ENCODE assay signal across 8 mouse cellular contexts in genomic region chr8:66696970-66697843, GRCm38 (mm10). TPM values are rescaled to one million over a fixed set of nuclear protein-coding genes. Genes with fewer than 3 reads are reported as not detected.
DNase-seq lines count a peak whose midpoint lies in the region; ATAC-seq lines count a peak whose summit lies in the region.

TSS of gene Npy1r (plus strand) at chr8:66697192.

- H3K9me3 ChIP-seq in embryonic facial prominence, embryonic 10.5 days = no peaks in the 10 kb centered on the region
- no peaks in the 10 kb centered on the region for H3K9me3 ChIP-seq in heart, embryonic 12.5 days (replicated peaks)
- no peaks in the 10 kb centered on the region for H3K9me3 ChIP-seq in kidney, embryonic 15.5 days (replicated peaks)
- H3K9me3 ChIP-seq in limb, embryonic 13.5 days = no peaks in the 10 kb centered on the region
- no peaks in the 10 kb centered on the region for H3K9me3 ChIP-seq in neural tube, embryonic 11.5 days (ENCODE audit: control insufficient read depth, low read length)

- DNase-seq in adrenal gland, adult 18-20 months (ENCODE audit: low spot score in 2 of 2) = peak; percentile 16 to 19
- DNase-seq in embryonic facial prominence, embryonic 10.5 days (ENCODE audit: low spot score) = peak; percentile 56
- DNase-seq in neural tube, embryonic 11.5 days (ENCODE audit: low spot score) = peak; percentile 71
- DNase-seq in spleen, adult 12 weeks (ENCODE audit: low spot score) = no peak

- peak within 1 kb of the TSS; percentile 90 for H3K4me2 ChIP-seq in heart, embryonic 12.5 days
- peak within 1 kb of the TSS; percentile 63 for H3K4me2 ChIP-seq in kidney, embryonic 15.5 days
- H3K4me2 ChIP-seq in limb, embryonic 13.5 days (replicated peaks) = peak within 1 kb of the TSS; percentile 71
- peak within 1 kb of the TSS; percentile 59 for H3K4me2 ChIP-seq in neural tube, embryonic 11.5 days (ENCODE audit: low read depth)

- peak within 1 kb of the TSS; percentile 54 for H3K4me3 ChIP-seq in embryonic facial prominence, embryonic 10.5 days
- H3K4me3 ChIP-seq in heart, embryonic 12.5 days = peak within 1 kb of the TSS; percentile 53
- H3K4me3 ChIP-seq in kidney, embryonic 15.5 days (replicated peaks) = peak within 1 kb of the TSS; percentile 41
- H3K4me3 ChIP-seq in limb, embryonic 13.5 days = peak within 1 kb of the TSS; percentile 40
- peak within 1 kb of the TSS; percentile 31 for H3K4me3 ChIP-seq in neural tube, embryonic 11.5 days (ENCODE audit: low read depth, low read length)

- ATAC-seq in heart, embryonic 12.5 days (ENCODE audit: insufficient number of reproducible peaks, low FRiP score) = no peak
- ATAC-seq in kidney, embryonic 15.5 days (replicated peaks; ENCODE audit: low FRiP score) = peak; percentile 81
- peak; percentile 75; the same call in 1 of the 2 replicates for ATAC-seq in limb, embryonic 13.5 days (ENCODE audit: low FRiP score, low read depth)
- ATAC-seq in neural tube, embryonic 11.5 days (ENCODE audit: insufficient read depth, low FRiP score, low TSS enrichment) = peak; percentile 54
- no peak for ATAC-seq in CD4-positive, CD25-positive, alpha-beta regulatory T cell, adult 4 months

- H3K9ac ChIP-seq in heart, embryonic 12.5 days = peak within 1 kb of the TSS; percentile 65
- H3K9ac ChIP-seq in kidney, embryonic 15.5 days = no peak within 1 kb of the TSS; the same call in 1 of the 2 replicates
- H3K9ac ChIP-seq in limb, embryonic 13.5 days = peak within 1 kb of the TSS; percentile 43
- H3K9ac ChIP-seq in neural tube, embryonic 11.5 days (ENCODE audit: low read length) = peak within 1 kb of the TSS; percentile 2; the same call in 1 of the 2 replicates

- H3K27ac ChIP-seq in embryonic facial prominence, embryonic 10.5 days (replicated peaks) = no peak within 1 kb of the TSS
- no peak within 1 kb of the TSS for H3K27ac ChIP-seq in heart, embryonic 12.5 days (ENCODE audit: poor library complexity, severe bottlenecking)
- H3K27ac ChIP-seq in kidney, embryonic 15.5 days = no peak within 1 kb of the TSS
- no peak within 1 kb of the TSS for H3K27ac ChIP-seq in limb, embryonic 13.5 days
- H3K27ac ChIP-seq in neural tube, embryonic 11.5 days (ENCODE audit: low read depth, low read length) = no peak within 1 kb of the TSS

- H3K27me3 ChIP-seq in embryonic facial prominence, embryonic 10.5 days (replicated peaks; ENCODE audit: low read depth, poor library complexity, severe bottlenecking) = peaks cover 54% of the 10 kb centered on the region
- peaks cover 4% of the 10 kb centered on the region for H3K27me3 ChIP-seq in heart, embryonic 12.5 days (replicated peaks)
- H3K27me3 ChIP-seq in kidney, embryonic 15.5 days = peaks cover 35% of the 10 kb centered on the region
- peaks cover 55% of the 10 kb centered on the region for H3K27me3 ChIP-seq in limb, embryonic 13.5 days
- peaks cover 6% of the 10 kb centered on the region; the same call in 1 of the 2 replicates for H3K27me3 ChIP-seq in neural tube, embryonic 11.5 days (ENCODE audit: control insufficient read depth, insufficient read depth, low read length)

- WGBS in embryonic facial prominence, embryonic 10.5 days = 1% methylated on average over 30 of the region's 30 CpGs
- 1% methylated on average over 30 of the region's 30 CpGs for WGBS in heart, embryonic 12.5 days
- 1% methylated on average over 30 of the region's 30 CpGs for WGBS in kidney, embryonic 15.5 days
- under 1% methylated on average over 30 of the region's 30 CpGs for WGBS in limb, embryonic 13.5 days
- WGBS in neural tube, embryonic 11.5 days = under 1% methylated on average over 30 of the region's 30 CpGs

- H3K36me3 ChIP-seq in embryonic facial prominence, embryonic 10.5 days (replicated peaks) = no peaks in the 10 kb centered on the region
- no peaks in the 10 kb centered on the region for H3K36me3 ChIP-seq in heart, embryonic 12.5 days
- H3K36me3 ChIP-seq in kidney, embryonic 15.5 days = no peaks in the 10 kb centered on the region
- H3K36me3 ChIP-seq in limb, embryonic 13.5 days = no peaks in the 10 kb centered on the region
- H3K36me3 ChIP-seq in neural tube, embryonic 11.5 days (ENCODE audit: control insufficient read depth, insufficient read depth, low read length) = no peaks in the 10 kb centered on the region

- H3K4me1 ChIP-seq in embryonic facial prominence, embryonic 10.5 days = peaks cover 4% of the 10 kb centered on the region; the same call in 1 of the 2 replicates
- H3K4me1 ChIP-seq in heart, embryonic 12.5 days (replicated peaks) = peaks cover 14% of the 10 kb centered on the region; the same call in 1 of the 2 replicates
- peaks cover 15% of the 10 kb centered on the region for H3K4me1 ChIP-seq in kidney, embryonic 15.5 days
- H3K4me1 ChIP-seq in limb, embryonic 13.5 days = peaks cover 11% of the 10 kb centered on the region; the same call in 1 of the 2 replicates
- no peaks in the 10 kb centered on the region for H3K4me1 ChIP-seq in neural tube, embryonic 11.5 days (ENCODE audit: control insufficient read depth, insufficient read depth, low read length)

RNA-seq across cellular contexts. Expression of gene Npy1r, which starts in this region (rescaled TPM):
- 1 to 10 TPM; 4.6 to 5.6 TPM for total RNA-seq in adrenal gland, adult 18-20 months (2021)
- polyA plus RNA-seq in embryonic facial prominence, embryonic 10.5 days (2016; fragmentation: Nextera tagmentation; extraction: Ambion mirVana) = 0.21 and 0.31 TPM in 2 replicates
- polyA plus RNA-seq in heart, embryonic 12.5 days (2016; fragmentation: Nextera tagmentation; extraction: Ambion mirVana) = 1.4 and 1.5 TPM in 2 replicates
- 0.76 and 2.2 TPM in 2 replicates for polyA plus RNA-seq in kidney, embryonic 15.5 days (2015; fragmentation: Nextera tagmentation; extraction: Ambion mirVana)
- polyA plus RNA-seq in limb, embryonic 13.5 days (2015; fragmentation: Nextera tagmentation; extraction: Ambion mirVana) = 1.4 and 1.8 TPM in 2 replicates
- 1.4 and 1.8 TPM in 2 replicates for polyA plus RNA-seq in neural tube, embryonic 11.5 days (2014; fragmentation: Nextera tagmentation; extraction: Ambion mirVana)
- polyA plus RNA-seq in CD4-positive, CD25-positive, alpha-beta regulatory T cell, adult 4 months (2017; shearing (Covaris generic)) = not detected

Comparison
In these comparisons a context has a peak if more than half of its experiments do, and no peak if none do; other contexts are left out.
1. Peak in DNase-seq and H3K4me3 ChIP-seq in embryonic facial prominence, embryonic 10.5 days; RNA of the gene not detected or under 1 TPM.
2. ATAC-seq: peak in kidney, embryonic 15.5 days (single experiment), limb, embryonic 13.5 days (single experiment) and neural tube, embryonic 11.5 days (single experiment); none in heart, embryonic 12.5 days (single experiment) and CD4-positive, CD25-positive, alpha-beta regulatory T cell, adult 4 months (single experiment).
3. Peak in every context shown above with its lines, with median percentiles within 50 percentile points of each other: H3K4me3 ChIP-seq and H3K4me2 ChIP-seq.